ENCODE assay signal across 12 mouse cellular contexts in the genomic region with DNA sequence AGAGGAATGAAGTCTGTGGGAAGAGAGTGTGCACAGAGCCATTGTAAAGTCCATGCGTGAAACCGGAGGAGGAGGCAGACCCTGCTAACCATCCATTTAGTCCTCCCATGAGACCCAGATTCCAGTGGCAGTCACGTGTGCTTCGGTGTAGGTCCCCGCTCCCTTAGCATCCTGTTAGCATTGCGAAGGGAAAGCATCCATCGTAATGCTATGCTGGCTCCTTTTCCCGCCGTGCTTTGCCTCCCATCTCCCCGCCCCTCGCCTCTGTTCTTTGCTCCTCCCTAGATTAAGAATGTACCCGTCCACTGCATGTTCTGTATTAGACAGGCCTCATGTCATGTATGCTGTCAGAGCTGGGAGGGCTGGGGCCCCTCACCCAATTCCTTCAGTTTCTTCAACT. TPM values are rescaled to one million over a fixed set of nuclear protein-coding genes. Genes with fewer than 3 reads are reported as not detected.
DNase-seq lines count a peak whose midpoint lies in the region; ATAC-seq and TF ChIP-seq lines count a peak whose summit lies in the region.
"Had no signal": no experiment of that assay in that cellular context is flagged by ENCODE, and none has a peak within 500 bp of the region (broad histone marks: within the 10 kb centered on the region; RNA-seq: fewer than 3 reads in every experiment).

No protein-coding gene starts in this region.

- peak overlapping the region; percentile 14; the same call in 1 of the 2 replicates for H3K4me2 ChIP-seq in intestine, embryonic 14.5 days (ENCODE audit: low read length)
- no peak overlapping the region for H3K4me2 ChIP-seq in intestine, embryonic 16.5 days (ENCODE audit: low read depth, low read length)
- no peak overlapping the region for H3K4me2 ChIP-seq in limb, embryonic 15.5 days
- H3K4me2 ChIP-seq: hindbrain, embryonic 15.5 days had no signal

- no peaks in the 10 kb centered on the region for H3K36me3 ChIP-seq in intestine, embryonic 14.5 days (ENCODE audit: control insufficient read depth, insufficient read depth, low read length)
- H3K36me3 ChIP-seq in intestine, embryonic 16.5 days (ENCODE audit: control insufficient read depth, insufficient read depth, low read length): no peaks in the 10 kb centered on the region
- H3K36me3 ChIP-seq in G1E (replicated peaks): no peaks in the 10 kb centered on the region
- no peaks in the 10 kb centered on the region for H3K36me3 ChIP-seq in embryonic facial prominence, embryonic 10.5 days (replicated peaks)
- H3K36me3 ChIP-seq in limb, embryonic 15.5 days: no peaks in the 10 kb centered on the region
- H3K36me3 ChIP-seq: hindbrain, embryonic 15.5 days had no signal

- no peak overlapping the region for H3K4me3 ChIP-seq in intestine, embryonic 14.5 days (ENCODE audit: low read depth, low read length)
- H3K4me3 ChIP-seq in intestine, embryonic 16.5 days (ENCODE audit: low read length): no peak overlapping the region
- no peak overlapping the region for H3K4me3 ChIP-seq in G1E (ENCODE audit: low read depth, low read length)
- H3K4me3 ChIP-seq in embryonic facial prominence, embryonic 10.5 days: no peak overlapping the region
- H3K4me3 ChIP-seq in limb, embryonic 15.5 days: no peak overlapping the region
- H3K4me3 ChIP-seq: hindbrain, embryonic 15.5 days had no signal

- peak; percentile 76 for ATAC-seq in intestine, embryonic 14.5 days (replicated peaks; ENCODE audit: low FRiP score, low TSS enrichment, low read depth)
- ATAC-seq in intestine, embryonic 16.5 days: no peak
- no peak for ATAC-seq in G1E (ENCODE audit: extremely low read depth, insufficient number of reproducible peaks, low FRiP score, poor library complexity, severe bottlenecking)
- 0 out of 2 replicates have a peak, but pooled peaks have one; percentile 8 for ATAC-seq in limb, embryonic 15.5 days (ENCODE audit: insufficient number of reproducible peaks, low FRiP score, low TSS enrichment, low read depth)

- H3K27me3 ChIP-seq in intestine, embryonic 14.5 days (replicated peaks; ENCODE audit: control insufficient read depth, insufficient read depth, low read length): no peaks in the 10 kb centered on the region
- no peaks in the 10 kb centered on the region for H3K27me3 ChIP-seq in intestine, embryonic 16.5 days (replicated peaks; ENCODE audit: control insufficient read depth, insufficient read depth, low read length)
- peaks cover 3% of the 10 kb centered on the region; the same call in 1 of the 2 replicates for H3K27me3 ChIP-seq in G1E (ENCODE audit: insufficient read depth, low read length)
- H3K27me3 ChIP-seq in embryonic facial prominence, embryonic 10.5 days (replicated peaks; ENCODE audit: low read depth, poor library complexity, severe bottlenecking): 0 out of 2 replicates have a peak, but pooled peaks cover 4% of the 10 kb centered on the region
- no peaks in the 10 kb centered on the region for H3K27me3 ChIP-seq in limb, embryonic 15.5 days
- H3K27me3 ChIP-seq: hindbrain, embryonic 15.5 days had no signal

- 27% methylated on average over 12 of the region's 12 CpGs for WGBS in intestine, embryonic 14.5 days
- WGBS in intestine, embryonic 16.5 days: 40% methylated on average over 12 of the region's 12 CpGs
- 66% methylated on average over 12 of the region's 12 CpGs for WGBS in embryonic facial prominence, embryonic 10.5 days
- WGBS in limb, embryonic 15.5 days: 28% methylated on average over 12 of the region's 12 CpGs

- TF ChIP-seq CTCF in G1E (IDR thresholded peaks at IDR 0.05; ENCODE audit: low read depth, low read length): 0 out of 2 replicates have a peak, but pooled peaks have one; percentile 8

- no peak overlapping the region for H3K27ac ChIP-seq in intestine, embryonic 14.5 days (ENCODE audit: low read depth)
- no peak overlapping the region for H3K27ac ChIP-seq in intestine, embryonic 16.5 days (ENCODE audit: low read length)
- no peak overlapping the region for H3K27ac ChIP-seq in embryonic facial prominence, embryonic 10.5 days (replicated peaks)
- H3K27ac ChIP-seq in limb, embryonic 15.5 days: no peak overlapping the region
- H3K27ac ChIP-seq: hindbrain, embryonic 15.5 days had no signal

- H3K9me3 ChIP-seq in intestine, embryonic 14.5 days (ENCODE audit: control insufficient read depth, low read length): no peaks in the 10 kb centered on the region
- H3K9me3 ChIP-seq in intestine, embryonic 16.5 days (ENCODE audit: control insufficient read depth, low read length): no peaks in the 10 kb centered on the region
- H3K9me3 ChIP-seq in G1E (replicated peaks): no peaks in the 10 kb centered on the region
- no peaks in the 10 kb centered on the region for H3K9me3 ChIP-seq in embryonic facial prominence, embryonic 10.5 days
- H3K9me3 ChIP-seq in limb, embryonic 15.5 days: no peaks in the 10 kb centered on the region
- H3K9me3 ChIP-seq: hindbrain, embryonic 15.5 days had no signal

- H3K4me1 ChIP-seq in intestine, embryonic 14.5 days (replicated peaks; ENCODE audit: control insufficient read depth, insufficient read depth, low read length): no peaks in the 10 kb centered on the region; the same call in 1 of the 2 replicates
- H3K4me1 ChIP-seq in intestine, embryonic 16.5 days (ENCODE audit: control insufficient read depth, insufficient read depth, low read length): 0 out of 2 replicates have a peak, but pooled peaks cover 5% of the 10 kb centered on the region
- H3K4me1 ChIP-seq in G1E (ENCODE audit: insufficient read depth, low read depth, low read length): no peaks in the 10 kb centered on the region; the same call in 1 of the 2 replicates
- peaks cover 46% of the 10 kb centered on the region for H3K4me1 ChIP-seq in embryonic facial prominence, embryonic 10.5 days
- peaks cover 24% of the 10 kb centered on the region for H3K4me1 ChIP-seq in limb, embryonic 15.5 days

- DNase-seq in intestine, embryonic 14.5 days (ENCODE audit: low spot score): no peak
- no peak for DNase-seq in G1E (ENCODE audit: low spot score)
- DNase-seq in embryonic facial prominence, embryonic 10.5 days (ENCODE audit: low spot score): peak; percentile 33
- no peak for DNase-seq in left cerebral cortex, adult 11 months (ENCODE audit: low spot score)
- DNase-seq in spleen, postnatal 36 days (ENCODE audit: low spot score in 2 of 2): no peak
- no peak for DNase-seq in thymus, postnatal 10 days (ENCODE audit: low spot score in 2 of 2)
- DNase-seq: cerebellum, postnatal 14 days; lung, postnatal 4 days; midbrain, embryonic 14.5 days had no signal

- no peak overlapping the region for H3K9ac ChIP-seq in intestine, embryonic 14.5 days (ENCODE audit: low read length)
- H3K9ac ChIP-seq in intestine, embryonic 16.5 days (ENCODE audit: low read depth, low read length): no peak overlapping the region
- H3K9ac ChIP-seq in limb, embryonic 15.5 days: no peak overlapping the region
- H3K9ac ChIP-seq: hindbrain, embryonic 15.5 days had no signal

RNA-seq across cellular contexts. Expression of a gene that starts 50.0 kb away (rescaled TPM):
- polyA plus RNA-seq in intestine, embryonic 14.5 days (2014; fragmentation: Nextera tagmentation; extraction: Ambion mirVana): 13.4 and 14.5 TPM in 2 replicates
- 8.6 and 10.2 TPM in 2 replicates for polyA plus RNA-seq in intestine, embryonic 16.5 days (2015; fragmentation: Nextera tagmentation; extraction: Ambion mirVana)
- total RNA-seq in G1E (2014; fragmentation: Nextera tagmentation) (42.1 and 49.8 TPM in 2 replicates), G1E (2017) (37.0 and 37.3 TPM in 2 replicates)
- 13.2 and 16.0 TPM in 2 replicates for polyA plus RNA-seq in G1E (2012)
- 16.4 and 17.5 TPM in 2 replicates for polyA plus RNA-seq in embryonic facial prominence, embryonic 10.5 days (2016; fragmentation: Nextera tagmentation; extraction: Ambion mirVana)
- 10.3 and 10.4 TPM in 2 replicates for polyA plus RNA-seq in limb, embryonic 15.5 days (2015; fragmentation: Nextera tagmentation; extraction: Ambion mirVana)

Comparison
In these comparisons a context has a peak if more than half of its experiments do, and no peak if none do; other contexts are left out.
1. ATAC-seq: peak in intestine, embryonic 14.5 days (single experiment) and limb, embryonic 15.5 days (single experiment); none in intestine, embryonic 16.5 days (single experiment) and G1E (single experiment).